Mouse (Mus musculus): ENCODE measurements around the gene Ccdc85c. TPM values are rescaled to one million over a fixed set of nuclear protein-coding genes. Genes with fewer than 3 reads are reported as not detected.

Ccdc85c gene
- total RNA-seq, 4 experiments from 2014 or later: 38.2 to 46.2 (median 40.0) TPM

- DNase-seq (ENCODE audit: low spot score): peak; percentile 55
Observed at GRCm38 (mm10) chr12:108217572-108217971, 57.7 kb downstream of the Ccdc85c start.

- no peak for DNase-seq (ENCODE audit: low spot score)
Observed at GRCm38 (mm10) chr12:108216611-108217370, 58.4 kb downstream of the Ccdc85c start.

- DNase-seq (ENCODE audit: low spot score): no peak
Observed at GRCm38 (mm10) chr12:108215090-108215489, 60.1 kb downstream of the Ccdc85c start.

- DNase-seq (ENCODE audit: low spot score): no peak
Observed at GRCm38 (mm10) chr12:108213090-108214041, 61.9 kb downstream of the Ccdc85c start.

GRCm38 (mm10) chr12:108212476-108212875 lies 62.7 kb downstream of the Ccdc85c start:
- DNase-seq (ENCODE audit: low spot score): no peak

- DNase-seq (ENCODE audit: low spot score): no peak
Observed at GRCm38 (mm10) chr12:108212071-108212470, 63.2 kb downstream of the Ccdc85c start.

GRCm38 (mm10) chr12:108210623-108211022 lies 64.6 kb downstream of the Ccdc85c start:
- no peak for DNase-seq (ENCODE audit: low spot score)

- DNase-seq (ENCODE audit: low spot score): peak; percentile 74
Observed at GRCm38 (mm10) chr12:108208726-108209438, 66.3 kb downstream of the Ccdc85c start.

GRCm38 (mm10) chr12:108208216-108208615 lies 67.0 kb downstream of the Ccdc85c start:
- no peak for DNase-seq (ENCODE audit: low spot score)

- DNase-seq (ENCODE audit: low spot score): peak; percentile 42
Observed at GRCm38 (mm10) chr12:108206641-108207040, 68.6 kb downstream of the Ccdc85c start.

- DNase-seq (ENCODE audit: low spot score): no peak
Observed at GRCm38 (mm10) chr12:108204978-108205377, 70.2 kb downstream of the Ccdc85c start.

GRCm38 (mm10) chr12:108203895-108204294 lies 71.3 kb downstream of the Ccdc85c start:
- DNase-seq (ENCODE audit: low spot score): no peak

GRCm38 (mm10) chr12:108200094-108200493 lies 75.1 kb downstream of the Ccdc85c start:
- DNase-seq (ENCODE audit: low spot score): no peak

GRCm38 (mm10) chr12:108198447-108198846 lies 76.8 kb downstream of the Ccdc85c start:
- no peak for DNase-seq (ENCODE audit: low spot score)

- DNase-seq (ENCODE audit: low spot score): no peak
Observed at GRCm38 (mm10) chr12:108195761-108196160, 79.5 kb downstream of the Ccdc85c start.

GRCm38 (mm10) chr12:108193878-108194277 lies 81.3 kb downstream of the Ccdc85c start:
- DNase-seq (ENCODE audit: low spot score): peak; percentile 42

GRCm38 (mm10) chr12:108187541-108188091 lies 87.6 kb downstream of the Ccdc85c start:
- no peak for DNase-seq (ENCODE audit: low spot score)

- DNase-seq (ENCODE audit: low spot score): no peak
Observed at GRCm38 (mm10) chr12:108181716-108182115, 93.5 kb downstream of the Ccdc85c start.

- DNase-seq (ENCODE audit: low spot score): peak; percentile 99
Observed at GRCm38 (mm10) chr12:108179321-108180266, 95.6 kb downstream of the Ccdc85c start, which contains the start of gene Ccnk. TSS of gene Ccnk (plus strand) at chr12:108179579.

- no peak for DNase-seq (ENCODE audit: low spot score)
Observed at GRCm38 (mm10) chr12:108179246-108179320, 96.1 kb downstream of the Ccdc85c start, which contains the start of gene Setd3. TSS of gene Setd3 (minus strand) at chr12:108179314.

Measured in heart, adult 8-10 months (tissue).